ENCODE assay signal across 26 mouse cellular contexts in genomic region chr2:49882461-49882860, GRCm38 (mm10).
"Had no signal": no experiment of that assay in that cellular context is flagged by ENCODE, and none has a peak within 500 bp of the region (broad histone marks: within the 10 kb centered on the region; RNA-seq: fewer than 3 reads in every experiment).

No protein-coding gene starts in this region.

- H3K27me3 ChIP-seq: heart, embryonic 12.5 days; hindbrain, embryonic 12.5 days; intestine, embryonic 15.5 days; limb, embryonic 13.5 days; limb, embryonic 15.5 days; liver, embryonic 12.5 days had no signal

- H3K9ac ChIP-seq: heart, embryonic 12.5 days; hindbrain, embryonic 12.5 days; hindbrain, embryonic 14.5 days; intestine, embryonic 15.5 days; limb, embryonic 13.5 days; limb, embryonic 15.5 days; liver, embryonic 12.5 days; liver, embryonic 14.5 days had no signal

- H3K27ac ChIP-seq: heart, embryonic 10.5 days; hindbrain, embryonic 10.5 days; hindbrain, embryonic 12.5 days; hindbrain, embryonic 14.5 days; intestine, embryonic 15.5 days; limb, embryonic 13.5 days; limb, embryonic 15.5 days; liver, embryonic 12.5 days; liver, embryonic 14.5 days had no signal

- DNase-seq: gastrocnemius, postnatal 10 days; gastrocnemius, postnatal 25 days; heart, adult 18-20 months; heart, postnatal 10 days; heart, postnatal 4 days; kidney, adult 18-20 months; kidney, adult 8-10 months; kidney, postnatal 10 days; kidney, postnatal 25 days; kidney, postnatal 4 days; layer of hippocampus, adult 9-11 months; layer of hippocampus, postnatal 36 days; left cerebral cortex, postnatal 4 days had no signal

- H3K9me3 ChIP-seq: heart, embryonic 10.5 days; heart, embryonic 12.5 days; hindbrain, embryonic 10.5 days; hindbrain, embryonic 12.5 days; intestine, embryonic 15.5 days; limb, embryonic 13.5 days; limb, embryonic 15.5 days; liver, embryonic 12.5 days had no signal

- H3K4me1 ChIP-seq: heart, embryonic 10.5 days; heart, embryonic 12.5 days; intestine, embryonic 15.5 days; liver, embryonic 12.5 days had no signal

- H3K4me2 ChIP-seq: heart, embryonic 12.5 days; hindbrain, embryonic 12.5 days; hindbrain, embryonic 14.5 days; intestine, embryonic 15.5 days; limb, embryonic 13.5 days; limb, embryonic 15.5 days; liver, embryonic 12.5 days had no signal

- H3K4me3 ChIP-seq: heart, embryonic 10.5 days; heart, embryonic 12.5 days; hindbrain, embryonic 10.5 days; hindbrain, embryonic 12.5 days; intestine, embryonic 15.5 days; limb, embryonic 13.5 days; limb, embryonic 15.5 days; liver, embryonic 12.5 days had no signal

- H3K36me3 ChIP-seq: heart, embryonic 10.5 days; heart, embryonic 12.5 days; hindbrain, embryonic 10.5 days; hindbrain, embryonic 12.5 days; intestine, embryonic 15.5 days; limb, embryonic 13.5 days; limb, embryonic 15.5 days; liver, embryonic 12.5 days had no signal

- ATAC-seq: hindbrain, embryonic 16.5 days; inflammation-experienced regulatory T-cells, adult 6 months; intestine, embryonic 15.5 days; intestine, postnatal 0 days; liver, embryonic 12.5 days had no signal
